Mouse (Mus musculus) heart, adult 8-10 months (tissue): ENCODE measurements at regions not wholly inside any gene's neighbourhood (a gene's known extent, or its start where the extent isn't known, plus 50 kb on each side); places are given as distances from the start of the nearest gene placed in this dataset.

ENCODE experiments used
- DNase-seq: peaks from one replicate; pipeline ENCODE4 v3.0.0; 2022; ENCODE audit warnings: low spot score

DNA sequence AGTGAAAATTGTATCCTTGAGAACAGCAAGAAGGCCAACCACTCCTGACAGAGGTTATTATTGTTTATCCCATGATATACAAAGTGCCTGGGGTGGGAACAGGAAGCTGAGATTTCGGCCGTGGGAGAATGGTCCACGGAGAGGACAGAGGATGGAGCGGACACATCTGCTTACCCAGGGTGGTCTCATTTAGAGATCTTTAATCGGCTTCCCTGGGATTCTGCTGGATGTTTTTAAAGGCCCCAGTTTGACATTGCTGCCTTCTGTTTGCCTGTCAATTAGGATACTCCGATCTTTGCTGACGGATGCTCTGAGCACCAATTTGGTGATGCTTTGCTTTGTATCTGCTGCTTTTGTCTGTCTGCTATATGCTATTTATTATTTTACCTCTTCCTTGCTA, 803.5 kb downstream of the Tmem132b start:
- no peak for DNase-seq

DNA sequence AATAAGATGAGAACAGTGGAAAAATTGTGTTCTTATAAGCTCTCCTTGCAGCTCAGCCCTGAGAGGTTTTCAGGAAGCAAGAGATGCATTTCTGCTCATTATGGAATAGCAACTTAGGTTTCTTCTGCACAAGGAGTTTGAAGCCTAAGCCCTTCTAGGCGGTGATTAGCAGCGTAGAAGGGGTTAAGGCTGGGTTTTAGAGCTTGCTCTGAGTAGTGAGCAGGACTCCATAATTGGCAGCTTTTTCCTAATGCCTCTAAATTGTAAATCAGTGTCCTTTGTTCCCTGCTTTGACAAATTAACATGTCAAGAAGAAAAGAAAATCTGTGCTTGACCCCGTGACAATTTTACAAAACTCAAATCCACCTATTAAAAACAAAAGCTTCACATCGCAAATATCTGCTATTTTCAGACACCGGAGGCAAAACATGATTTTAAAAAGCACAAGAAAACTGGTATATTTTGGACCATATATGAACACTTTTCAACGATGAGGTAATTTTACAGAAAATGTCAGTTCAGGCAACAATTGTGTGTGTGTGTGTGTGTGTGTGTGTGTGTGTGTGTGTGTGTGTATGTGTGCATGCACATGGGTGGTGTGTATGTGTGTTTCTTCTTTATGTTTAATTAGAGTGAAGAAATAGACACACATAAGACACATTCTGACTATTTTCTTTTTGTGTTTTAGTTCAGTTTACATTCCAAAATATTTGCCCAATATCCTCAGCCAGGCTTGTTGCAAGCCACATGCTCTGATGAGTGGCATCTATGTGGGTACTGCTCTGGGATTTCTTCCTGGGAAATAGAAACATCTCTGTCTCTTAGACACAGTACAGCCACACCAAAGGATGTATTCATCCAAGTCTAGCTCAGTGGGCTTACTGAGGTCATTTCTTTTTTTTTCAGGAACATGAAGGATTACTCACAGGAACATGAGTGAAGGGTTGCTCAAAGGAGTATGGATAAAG, 804.3 kb downstream of the Tmem132b start:
- DNase-seq, result no peak

DNA sequence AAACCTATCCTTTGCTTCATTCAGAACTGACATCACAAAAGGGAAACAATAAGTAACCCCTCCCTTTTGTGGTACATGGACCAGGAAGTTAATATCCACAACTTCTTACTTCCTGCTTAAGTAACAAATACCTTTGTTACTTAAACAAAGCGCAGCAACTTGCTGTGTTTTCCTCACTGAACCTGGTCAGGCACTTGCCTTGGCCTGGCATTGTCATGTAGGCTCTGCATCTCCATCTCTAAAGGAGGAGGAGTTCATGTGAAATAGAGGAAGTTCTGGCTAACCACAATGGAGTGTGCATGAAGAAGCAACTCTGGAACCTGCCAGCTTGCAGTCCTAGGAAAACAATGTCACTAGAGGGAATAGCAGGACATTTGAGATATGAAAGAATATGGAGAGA, 806.3 kb downstream of the Tmem132b start:
- no peak for DNase-seq

DNA sequence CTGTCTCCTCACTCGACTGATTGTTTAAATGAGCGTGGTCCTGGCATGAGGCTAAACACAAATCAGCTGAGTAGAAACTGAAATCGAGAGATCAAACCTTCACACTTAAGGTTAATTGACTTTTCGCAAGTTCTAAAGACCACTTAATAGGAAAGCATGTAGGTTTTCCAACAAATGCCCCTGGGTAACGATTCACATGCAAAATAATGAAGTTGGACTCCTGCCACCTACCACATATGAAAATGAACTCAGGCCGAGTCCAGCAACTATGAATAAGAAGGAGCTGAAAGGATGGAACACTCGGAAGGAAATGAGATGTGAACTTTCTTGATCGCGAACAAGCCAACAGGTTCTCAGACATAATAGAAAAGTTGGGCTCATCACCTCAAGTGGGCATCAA, 812.0 kb downstream of the Tmem132b start:
- no peak for DNase-seq

DNA sequence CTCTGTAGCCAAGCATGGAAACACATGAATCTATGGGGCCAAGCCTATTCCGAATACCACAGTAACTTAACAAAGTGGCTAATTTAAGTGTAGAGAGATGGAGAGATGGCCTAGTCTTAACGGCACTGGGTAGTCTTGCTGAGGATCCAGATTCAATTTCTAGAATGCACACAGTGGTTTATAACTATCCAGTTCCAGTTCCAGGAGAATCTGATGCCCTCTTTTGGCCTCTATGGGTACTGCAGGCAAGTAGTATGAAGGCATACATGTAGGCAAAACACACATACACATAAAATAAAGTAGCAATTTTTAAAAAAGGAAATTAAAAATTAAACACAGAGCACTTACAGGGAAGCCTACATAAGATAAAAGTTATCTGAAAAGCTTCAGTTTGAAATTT, 819.4 kb downstream of the Tmem132b start:
- DNase-seq, result no peak

DNA sequence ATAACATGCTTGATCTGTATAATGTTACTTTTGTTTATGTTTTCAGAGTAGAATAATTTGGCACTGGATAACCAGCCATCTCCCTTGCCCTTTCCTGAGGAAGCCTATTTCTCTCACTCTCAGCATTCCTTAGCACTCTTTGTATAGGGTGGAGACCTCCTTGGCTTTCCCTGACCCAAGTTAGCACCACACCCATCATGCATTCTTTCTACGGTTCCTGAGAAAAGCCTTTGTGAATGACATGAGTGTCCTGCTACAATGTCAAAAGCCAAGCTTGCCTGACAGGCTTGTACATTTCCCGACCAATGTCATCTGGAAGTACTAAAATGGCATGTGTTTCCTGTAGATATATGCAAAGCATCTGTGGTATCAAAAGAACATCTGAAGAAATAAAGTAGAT, 837.9 kb downstream of the Tmem132b start:
- DNase-seq, result no peak

DNA sequence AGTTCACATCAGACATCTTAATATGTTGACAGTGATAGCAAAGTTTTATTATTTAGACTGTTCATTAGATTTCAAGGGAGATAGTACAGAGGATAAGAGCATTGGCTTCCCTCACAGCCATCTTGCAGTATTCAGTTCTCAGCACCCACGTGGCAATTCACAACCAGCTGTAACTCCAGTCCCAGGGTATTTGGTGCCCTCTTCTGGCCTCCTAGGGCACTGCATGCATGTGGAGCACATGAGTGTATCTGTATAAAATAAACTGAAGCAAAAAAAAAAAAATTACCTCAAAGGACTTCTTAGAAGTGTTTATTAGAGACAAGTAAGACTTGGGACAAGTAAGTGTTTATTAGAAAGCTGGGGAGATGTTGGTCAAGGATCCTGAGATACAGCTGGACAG, 849.3 kb upstream of the Tmem132c start:
- DNase-seq, result no peak

DNA sequence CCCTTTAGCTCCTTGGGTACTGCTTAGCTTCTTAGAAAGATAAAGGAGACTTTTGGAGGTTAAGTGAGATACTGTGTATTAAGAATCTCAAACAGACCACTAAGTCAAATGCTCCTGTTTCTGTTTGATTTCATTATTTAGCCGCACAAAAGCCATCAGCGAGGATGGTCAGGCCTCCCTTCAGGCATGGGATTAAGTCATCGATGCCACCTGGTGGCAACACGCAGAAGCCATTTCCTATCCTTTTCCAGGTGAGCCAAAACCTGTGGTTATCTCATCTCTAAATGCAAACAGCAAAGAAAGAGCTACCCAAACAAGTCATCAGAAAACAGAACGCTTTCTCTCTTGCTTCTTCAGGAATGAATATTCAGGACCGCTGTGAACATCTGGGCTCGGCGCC, 846.3 kb upstream of the Tmem132c start:
- DNase-seq, result no peak

DNA sequence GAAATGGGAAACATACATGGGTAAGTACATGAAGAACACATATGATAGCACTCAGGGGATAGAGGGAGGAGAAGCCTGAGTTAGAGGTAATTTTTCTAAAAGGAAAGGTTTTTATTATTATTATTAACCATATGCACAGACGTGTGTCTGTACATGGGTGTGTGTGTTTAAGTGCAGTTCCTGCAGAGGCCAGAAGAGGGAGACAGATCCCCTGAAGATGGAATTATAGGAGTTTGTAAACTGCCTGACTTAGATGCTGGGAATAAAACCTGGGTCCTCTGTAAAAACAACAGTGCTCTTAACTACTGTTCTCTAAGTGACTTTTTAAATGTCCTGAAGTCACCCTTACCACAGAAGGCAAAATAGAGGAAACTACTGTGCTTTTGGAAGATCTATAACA, 809.9 kb upstream of the Tmem132c start:
- no peak for DNase-seq

DNA sequence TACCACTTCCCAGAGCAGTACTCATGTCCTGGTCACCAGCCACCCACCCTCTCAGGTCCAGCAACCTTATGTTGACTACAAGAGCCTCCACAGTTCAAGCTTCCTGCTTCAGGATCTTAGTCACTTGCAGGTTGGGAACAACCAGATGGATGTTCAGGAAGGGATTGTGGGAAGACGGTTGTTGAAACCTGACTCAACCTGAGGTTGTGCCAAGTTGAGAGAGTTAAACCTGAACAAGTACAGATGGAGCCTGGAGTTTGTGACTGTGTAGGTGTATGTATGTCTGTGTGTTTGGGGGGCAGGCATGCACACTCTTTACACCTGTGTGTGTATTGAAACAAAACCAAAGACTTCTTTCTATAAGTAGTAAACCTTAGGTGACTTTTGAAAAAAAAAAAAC, 802.9 kb upstream of the Tmem132c start:
- DNase-seq, result no peak

DNA sequence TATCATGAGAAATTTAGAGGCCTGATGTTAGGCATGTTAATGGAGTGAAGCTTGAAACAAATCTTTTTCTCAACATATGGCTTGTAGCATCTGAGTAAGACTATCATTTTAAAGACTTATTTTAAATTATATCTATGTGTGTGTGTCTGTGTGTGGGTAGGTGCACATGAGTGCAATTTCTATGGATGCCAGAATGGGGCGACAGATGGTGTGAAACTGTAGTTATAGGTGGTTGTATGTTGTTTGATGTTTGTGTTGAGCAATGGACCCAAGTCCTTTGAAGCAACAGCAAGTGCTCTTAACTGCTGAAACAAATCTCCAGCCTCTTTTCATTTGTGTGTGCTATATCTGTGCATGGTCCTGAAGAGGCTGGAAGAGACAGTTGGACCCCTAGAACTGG, 801.1 kb upstream of the Tmem132c start:
- DNase-seq, result no peak

DNA sequence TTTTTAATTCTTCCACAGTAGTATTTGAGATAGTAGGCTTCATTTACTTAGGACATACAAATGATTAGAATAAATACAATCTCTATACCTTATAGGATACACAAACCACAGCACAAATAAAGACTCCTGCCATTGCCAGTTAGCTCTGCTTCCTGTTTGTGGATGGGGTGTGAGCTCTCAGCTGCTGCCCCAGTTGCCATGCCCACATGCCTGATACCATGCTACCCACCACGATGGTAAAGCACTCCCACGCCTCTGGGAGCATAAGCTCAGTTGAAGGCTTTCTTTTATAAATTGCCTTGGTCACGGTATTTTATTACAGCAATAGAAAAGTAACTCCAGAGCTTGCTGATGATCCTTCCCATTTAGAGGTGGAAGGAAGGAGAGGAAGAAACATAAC, 765.8 kb upstream of the Tmem132c start:
- no peak for DNase-seq

DNA sequence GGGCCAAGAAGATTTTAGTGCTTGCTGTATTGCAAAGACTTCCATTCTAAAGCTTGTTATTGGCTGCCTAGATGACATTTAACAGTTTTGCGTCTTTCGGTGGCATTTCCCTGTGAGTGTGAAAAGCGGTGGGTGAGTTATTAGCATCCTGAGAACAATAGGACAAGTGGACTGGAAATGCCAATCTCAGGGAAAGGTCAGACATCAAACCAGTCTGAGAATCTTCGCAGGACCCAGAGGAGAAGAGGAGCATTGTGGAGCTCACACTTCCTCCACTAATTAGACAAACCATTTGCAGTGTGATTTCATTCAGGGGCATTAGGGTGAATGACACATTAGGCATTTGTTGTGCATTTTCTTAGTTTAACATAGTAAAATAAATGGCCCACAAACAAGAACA, 719.5 kb upstream of the Tmem132c start:
- DNase-seq, result no peak

DNA sequence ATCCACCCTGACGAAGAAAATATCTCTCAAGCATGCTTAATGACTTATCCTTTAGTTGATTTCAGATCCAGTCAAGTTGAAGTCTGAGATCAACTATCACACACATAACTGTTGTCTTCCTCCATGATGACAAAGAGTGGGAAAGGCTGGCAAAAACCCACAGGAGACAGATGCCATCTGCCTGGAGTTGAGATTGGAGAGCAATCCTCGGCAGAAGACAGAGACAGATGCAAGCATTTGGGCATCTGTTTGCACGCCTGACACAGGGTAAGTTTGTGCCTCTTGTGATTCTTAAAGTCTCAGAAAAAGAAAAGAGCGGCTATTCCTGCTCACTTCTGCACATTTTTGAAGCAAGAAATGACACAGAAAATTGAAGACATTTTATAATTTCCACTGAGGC, 715.7 kb upstream of the Tmem132c start:
- no peak for DNase-seq

DNA sequence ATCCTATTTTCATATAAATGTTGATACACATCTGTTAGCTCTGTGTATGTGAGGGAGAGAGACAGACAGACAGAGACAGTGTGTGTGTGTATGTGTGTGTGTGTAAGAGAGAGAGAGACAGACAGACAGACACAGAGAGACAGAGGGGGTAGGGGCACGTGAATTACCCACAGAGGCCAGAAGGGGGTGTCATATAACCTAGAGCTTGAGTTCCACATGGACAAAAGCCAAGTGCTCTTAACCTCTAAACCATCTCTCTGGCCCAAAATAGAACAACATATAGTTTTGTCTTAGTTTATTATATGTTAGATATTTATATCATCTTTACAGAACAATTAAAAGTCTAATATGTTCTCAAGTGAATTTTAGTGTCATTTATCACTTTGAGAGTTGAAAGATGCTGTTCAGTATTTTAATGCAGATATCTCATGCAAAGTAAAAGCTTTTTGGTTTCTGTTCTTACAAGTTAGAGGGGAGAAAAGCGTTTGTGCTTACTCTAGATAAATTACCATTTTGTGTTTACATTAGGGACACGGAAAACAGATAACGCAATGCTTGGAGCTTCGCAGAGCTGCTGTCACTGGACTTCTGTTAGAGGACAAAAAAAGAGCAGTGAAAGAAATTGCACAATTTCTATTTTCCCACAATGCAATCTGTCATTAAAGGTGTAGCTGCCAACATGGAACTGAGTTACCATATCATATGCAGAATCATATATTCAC, 710.6 kb upstream of the Tmem132c start:
- no peak for DNase-seq

DNA sequence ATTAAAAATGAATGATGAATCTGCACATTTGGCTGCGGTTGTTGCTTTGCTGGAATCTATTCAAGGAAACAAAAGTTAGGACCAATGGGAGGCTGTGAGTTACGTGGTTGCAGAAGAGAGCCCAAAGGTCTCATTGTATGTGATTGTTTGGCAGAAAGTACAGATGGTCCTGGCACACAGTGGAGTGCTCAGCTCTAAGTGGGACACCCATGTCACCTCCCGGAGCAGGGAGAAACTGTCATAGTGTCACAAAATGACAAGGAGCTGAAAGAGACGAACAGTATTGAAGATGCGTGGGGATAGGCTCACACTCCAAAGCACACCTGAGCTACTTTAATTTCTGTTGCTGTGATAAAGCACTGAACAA, 710.1 kb upstream of the Tmem132c start:
- DNase-seq, result no peak

DNA sequence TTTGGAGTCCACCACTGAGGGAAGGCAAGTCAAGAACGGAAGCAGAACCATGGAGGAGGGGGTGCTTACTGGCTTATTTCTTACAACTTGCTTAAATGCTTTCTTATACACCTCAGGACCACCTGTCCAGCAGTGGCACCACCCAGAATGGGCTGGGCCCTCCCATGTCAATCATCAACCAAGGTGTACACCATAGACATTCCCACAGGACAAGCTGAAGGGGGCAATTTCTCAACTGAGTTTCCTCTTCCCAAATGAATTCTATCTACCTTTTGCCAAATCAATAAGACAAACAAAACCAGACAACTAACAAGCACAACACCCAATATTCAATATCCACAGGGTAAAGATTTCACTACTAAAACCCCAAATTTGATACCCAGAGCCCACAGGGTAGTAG, 709.6 kb upstream of the Tmem132c start:
- DNase-seq, result no peak

DNA sequence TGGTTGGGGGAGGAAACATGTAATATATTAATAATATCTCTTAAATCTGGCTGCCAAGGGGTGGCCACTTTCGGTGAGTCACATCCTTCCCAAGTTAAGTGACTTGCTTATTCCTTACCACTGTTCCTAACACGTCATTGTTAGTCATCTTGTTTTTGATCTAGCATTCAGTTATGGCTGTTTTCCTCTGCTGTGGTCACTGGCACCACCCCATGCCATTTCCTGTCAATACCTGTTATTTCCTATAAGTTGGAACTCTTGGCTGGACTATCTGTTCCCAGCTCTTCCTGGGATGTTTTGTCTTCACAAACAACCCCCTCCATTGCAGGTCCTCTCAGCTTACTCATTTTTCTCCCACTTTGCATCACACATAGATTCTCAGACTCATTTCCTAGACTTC, 703.5 kb upstream of the Tmem132c start:
- DNase-seq, result no peak

DNA sequence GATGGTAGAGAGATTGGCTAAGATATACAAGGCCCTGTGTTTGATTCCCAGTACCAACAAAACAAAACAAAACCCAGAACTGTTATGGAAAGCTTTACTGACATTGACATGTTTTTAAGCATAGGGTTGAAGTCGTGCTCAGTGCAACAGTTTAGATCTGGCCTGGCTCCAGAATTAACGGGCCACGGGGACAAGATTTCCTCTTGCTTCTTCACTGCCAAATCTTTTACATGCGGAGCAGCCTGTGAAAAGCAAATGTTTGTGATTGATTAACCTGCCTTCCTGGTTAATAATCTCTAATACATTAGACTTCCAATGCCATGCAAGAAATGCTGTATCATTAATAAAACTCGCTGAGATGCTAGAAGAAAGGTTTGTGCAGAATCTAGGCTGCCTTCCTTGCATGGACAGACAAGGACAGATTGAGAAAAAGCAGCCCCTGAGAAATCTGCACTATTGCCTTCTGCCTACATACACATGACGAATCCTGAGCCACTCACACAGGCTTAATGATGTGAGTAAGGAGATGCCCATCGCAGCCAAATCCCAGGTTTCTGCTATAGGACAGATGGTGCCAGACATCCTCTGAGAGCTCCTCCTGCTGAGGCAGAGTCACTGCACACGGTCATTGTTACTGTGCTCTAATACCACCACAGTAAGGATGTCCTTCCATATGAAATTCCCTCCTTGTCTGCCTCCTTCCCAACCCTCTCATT, 697.2 kb upstream of the Tmem132c start:
- no peak for DNase-seq

DNA sequence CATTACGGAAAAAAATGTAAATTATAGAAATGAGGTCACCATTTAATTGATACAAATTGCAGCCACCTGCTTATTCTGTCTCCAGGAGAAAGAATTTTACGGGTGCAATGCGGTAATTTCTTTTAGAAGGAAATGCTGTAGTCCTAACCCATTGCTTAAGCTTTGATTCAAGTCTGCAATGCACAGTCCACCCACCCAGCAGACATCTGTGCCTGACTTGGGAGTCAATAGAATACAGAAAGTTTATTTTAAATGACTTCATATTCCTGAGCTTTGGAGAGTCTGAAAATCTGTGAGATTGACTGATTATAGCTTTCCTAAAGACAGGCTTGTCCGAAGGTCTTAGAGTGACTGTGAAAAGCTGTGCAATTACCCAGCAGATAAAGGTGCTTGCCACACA, 693.8 kb upstream of the Tmem132c start:
- DNase-seq, result no peak

DNA sequence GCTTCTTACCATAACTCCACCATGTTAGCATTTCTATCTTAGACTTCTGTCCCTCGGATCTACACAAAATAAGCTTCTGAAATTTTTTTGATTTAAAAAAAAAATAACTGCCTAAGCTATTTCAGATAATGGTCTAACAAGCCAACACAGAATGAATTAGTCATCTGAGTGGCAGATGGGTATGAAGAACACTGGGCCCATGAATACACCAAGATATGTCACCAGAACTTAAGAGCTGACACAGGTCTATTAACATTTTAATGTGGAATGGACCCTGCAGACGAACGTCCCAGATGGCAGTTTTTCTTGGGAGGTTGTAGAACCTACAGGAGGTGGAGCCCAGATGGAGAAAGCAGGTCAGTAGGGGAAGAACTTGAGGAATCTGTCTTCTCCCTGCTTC, 689.9 kb upstream of the Tmem132c start:
- DNase-seq, result no peak

DNA sequence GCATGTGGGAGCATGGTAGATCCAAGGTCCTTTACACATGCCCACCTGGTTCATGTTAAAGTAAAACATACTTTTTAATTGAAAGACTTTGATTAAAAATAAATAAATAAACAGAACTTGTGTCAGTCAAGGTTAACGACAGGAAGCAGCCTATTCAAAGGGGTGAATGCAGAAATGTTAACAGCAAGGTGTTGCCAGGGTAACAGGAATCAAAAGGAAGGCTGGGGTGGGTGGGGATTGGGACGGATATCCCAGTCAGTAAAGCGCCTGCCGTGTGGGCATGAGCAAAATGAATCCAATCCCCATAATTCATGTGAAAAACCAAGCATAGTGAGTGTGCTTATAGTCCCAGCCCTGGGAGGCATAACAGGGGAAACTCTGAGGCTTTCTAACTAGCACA, 682.6 kb upstream of the Tmem132c start:
- no peak for DNase-seq

DNA sequence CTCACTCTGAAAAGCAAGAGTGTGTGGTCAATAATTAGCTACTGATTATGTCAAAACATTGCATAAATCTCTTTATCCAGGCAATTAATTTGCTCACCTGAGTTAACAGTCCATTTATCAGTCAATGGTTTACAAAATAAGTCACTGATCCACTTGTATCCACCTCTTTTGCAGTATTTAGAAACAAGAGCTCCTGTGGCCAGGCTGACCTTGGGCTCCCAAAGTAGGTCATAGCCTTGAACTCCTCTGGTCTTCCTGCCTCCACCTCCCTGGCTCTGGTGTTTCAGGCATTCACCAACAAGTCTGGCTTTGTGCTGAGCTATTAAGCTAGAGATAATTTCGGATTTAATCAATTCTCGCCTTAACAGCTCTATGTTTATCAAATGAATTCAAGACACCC, 675.8 kb upstream of the Tmem132c start:
- DNase-seq, result no peak
